Mouse (Mus musculus): ENCODE data around the gene Slc35a5.

DNA sequence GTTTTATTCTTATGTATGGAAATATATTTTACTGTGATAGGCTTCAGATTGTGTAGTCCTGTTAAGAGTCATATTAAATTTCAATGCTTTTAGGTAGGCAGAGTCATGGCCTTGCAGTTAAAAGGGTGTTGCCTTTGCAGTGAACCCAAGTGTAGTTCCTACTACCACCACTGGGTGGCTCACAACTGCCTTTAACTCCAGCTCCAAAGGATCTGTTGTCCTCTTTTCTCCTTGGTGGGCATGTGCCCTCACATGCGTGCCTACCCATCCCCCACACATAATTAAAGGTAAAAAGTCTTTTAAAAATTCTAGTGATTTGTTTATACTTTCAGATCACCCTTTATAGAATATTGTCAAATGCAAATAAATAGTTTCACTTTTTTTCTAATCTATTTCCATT is 34.1 kb upstream of the Slc35a5 start:
- TF ChIP-seq TAL1 (IDR thresholded peaks at IDR 0.05; ENCODE audit: low read length): no peak
- TF ChIP-seq CTCF (IDR thresholded peaks at IDR 0.05 in 2 of 3, conservative IDR thresholded peaks at IDR 0.05 in 1 of 3; ENCODE audit: control insufficient read depth in 1 of 3, insufficient read depth in 1 of 3, low read depth in 2 of 3, low read length in 3 of 3, poor library complexity in 1 of 3, severe bottlenecking in 1 of 3): peak; percentile 52 to 89 (median 67)
- no peak for TF ChIP-seq USF1 (IDR thresholded peaks at IDR 0.05; ENCODE audit: low read depth, low read length)
- no peak for TF ChIP-seq NELFE (IDR thresholded peaks at IDR 0.05; ENCODE audit: low read depth, low read length)
- TF ChIP-seq SIN3A (IDR thresholded peaks at IDR 0.05; ENCODE audit: low read length): no peak
- TF ChIP-seq MEF2A (IDR thresholded peaks at IDR 0.05; ENCODE audit: extremely low read depth, insufficient replicate concordance, low read depth, low read length, poor library complexity, severe bottlenecking): no peak
- no peak for TF ChIP-seq GATA1 (IDR thresholded peaks at IDR 0.05; ENCODE audit: low read depth, low read length)
- TF ChIP-seq POLR2A (IDR thresholded peaks at IDR 0.05; ENCODE audit: control insufficient read depth in 1 of 2, insufficient read depth in 1 of 2, low read depth in 1 of 2, low read length in 2 of 2, poor library complexity in 1 of 2): no peak
- no peak for TF ChIP-seq JUND (IDR thresholded peaks at IDR 0.05; ENCODE audit: low read depth, low read length)
